Mouse (Mus musculus): ENCODE measurements at regions not wholly inside any gene's neighbourhood (a gene's known extent, or its start where the extent isn't known, plus 50 kb on each side); places are given as distances from the start of the nearest gene placed in this dataset.

- Histone ChIP-seq H3K27me3 (no peaks in the 10 kb centered on the region), H3K4me3 (replicated peaks) (no peak overlapping the region), H3K27ac (replicated peaks) (peak overlapping the region; percentile 76), H3K36me3 (no peaks in the 10 kb centered on the region), H3K9me3 (replicated peaks) (no peaks in the 10 kb centered on the region), H3K4me1 (peaks cover 5% of the 10 kb centered on the region; the same call in 1 of the 2 replicates), H3K4me2 (replicated peaks) (no peak overlapping the region), H3K9ac (no peak overlapping the region)
- peak; percentile 78; the same call in 1 of the 2 replicates for ATAC-seq (ENCODE audit: insufficient number of reproducible peaks, low FRiP score, low TSS enrichment, low read depth)
- 34% methylated on average over 4 of the region's 4 CpGs for WGBS
These were observed 68.2 kb upstream of the Col1a2 start for GRCm38 (mm10) chr6:4436439-4436838.

- H3K9ac ChIP-seq: no peak overlapping the region
- no peak overlapping the region for H3K4me2 ChIP-seq (replicated peaks)
- H3K9me3 ChIP-seq (replicated peaks): no peaks in the 10 kb centered on the region
- H3K4me1 ChIP-seq: peaks cover 7% of the 10 kb centered on the region; the same call in 1 of the 2 replicates
- H3K27ac ChIP-seq (replicated peaks): peak overlapping the region; percentile 76
- 53% methylated on average over 1 of the region's 1 CpGs for WGBS
- no peak for ATAC-seq (ENCODE audit: insufficient number of reproducible peaks, low FRiP score, low TSS enrichment, low read depth)
- H3K27me3 ChIP-seq: no peaks in the 10 kb centered on the region
- no peaks in the 10 kb centered on the region for H3K36me3 ChIP-seq
- no peak overlapping the region for H3K4me3 ChIP-seq (replicated peaks)
These were observed 67.7 kb upstream of the Col1a2 start for GRCm38 (mm10) chr6:4436874-4437273.

GRCm38 (mm10) chr6:4441618-4442167 lies 62.9 kb upstream of the Col1a2 start:
- 0 out of 2 replicates have a peak, but pooled peaks cover 3% of the 10 kb centered on the region for H3K4me1 ChIP-seq
- H3K36me3 ChIP-seq: no peaks in the 10 kb centered on the region
- no peak overlapping the region for H3K27ac ChIP-seq (replicated peaks)
- H3K4me3 ChIP-seq (replicated peaks): no peak overlapping the region
- H3K9ac ChIP-seq: no peak overlapping the region
- no peak for ATAC-seq (ENCODE audit: insufficient number of reproducible peaks, low FRiP score, low TSS enrichment, low read depth)
- no peaks in the 10 kb centered on the region for H3K9me3 ChIP-seq (replicated peaks)
- H3K4me2 ChIP-seq (replicated peaks): no peak overlapping the region
- WGBS: 66% methylated on average over 4 of the region's 4 CpGs
- H3K27me3 ChIP-seq: no peaks in the 10 kb centered on the region

- H3K4me1 ChIP-seq: 0 out of 2 replicates have a peak, but pooled peaks cover 3% of the 10 kb centered on the region
- no peaks in the 10 kb centered on the region for H3K36me3 ChIP-seq
- WGBS: 41% methylated on average over 1 of the region's 1 CpGs
- H3K9me3 ChIP-seq (replicated peaks): no peaks in the 10 kb centered on the region
- H3K9ac ChIP-seq: no peak overlapping the region
- no peak overlapping the region for H3K27ac ChIP-seq (replicated peaks)
- no peaks in the 10 kb centered on the region for H3K27me3 ChIP-seq
- H3K4me2 ChIP-seq (replicated peaks): no peak overlapping the region
- no peak overlapping the region for H3K4me3 ChIP-seq (replicated peaks)
- ATAC-seq (ENCODE audit: insufficient number of reproducible peaks, low FRiP score, low TSS enrichment, low read depth): no peak
These were observed 58.7 kb upstream of the Col1a2 start for GRCm38 (mm10) chr6:4445906-4446305.

- no peak for ATAC-seq (ENCODE audit: insufficient number of reproducible peaks, low FRiP score, low TSS enrichment, low read depth)
- no peak overlapping the region for H3K9ac ChIP-seq
These were observed 53.4 kb upstream of the Col1a2 start for GRCm38 (mm10) chr6:4451227-4451626.

More at GRCm38 (mm10) chr6:4451227-4451626, 53.4 kb upstream of the Col1a2 start:
- 89% methylated on average over 2 of the region's 2 CpGs for whole genome bisulfite sequencing
- no peak overlapping the region for H3K4me2 ChIP-seq (replicated peaks)
- no peaks in the 10 kb centered on the region for H3K9me3 ChIP-seq (replicated peaks)
- peaks cover 8% of the 10 kb centered on the region for H3K4me1 ChIP-seq
- no peak overlapping the region for H3K27ac ChIP-seq (replicated peaks)
- H3K27me3 ChIP-seq: no peaks in the 10 kb centered on the region
- no peak overlapping the region for H3K4me3 ChIP-seq (replicated peaks)
- H3K36me3 ChIP-seq: no peaks in the 10 kb centered on the region
